Mouse (Mus musculus) spleen, postnatal 36 days (tissue): ENCODE data around the gene Hist2h2aa2.
"Not testable (repeated sequence)": the region's sequence is repeated elsewhere in the genome, so short reads cannot be mapped to it uniquely, and the experiment has no call there.

Experiments
- DNase-seq, 2 experiments: peaks; one replicate each; pipeline ENCODE4 v3.0.0; 2022; ENCODE audit warnings: low spot score in 2 of 2, mixed read lengths in 1 of 2

Hist2h2aa2 gene

DNA sequence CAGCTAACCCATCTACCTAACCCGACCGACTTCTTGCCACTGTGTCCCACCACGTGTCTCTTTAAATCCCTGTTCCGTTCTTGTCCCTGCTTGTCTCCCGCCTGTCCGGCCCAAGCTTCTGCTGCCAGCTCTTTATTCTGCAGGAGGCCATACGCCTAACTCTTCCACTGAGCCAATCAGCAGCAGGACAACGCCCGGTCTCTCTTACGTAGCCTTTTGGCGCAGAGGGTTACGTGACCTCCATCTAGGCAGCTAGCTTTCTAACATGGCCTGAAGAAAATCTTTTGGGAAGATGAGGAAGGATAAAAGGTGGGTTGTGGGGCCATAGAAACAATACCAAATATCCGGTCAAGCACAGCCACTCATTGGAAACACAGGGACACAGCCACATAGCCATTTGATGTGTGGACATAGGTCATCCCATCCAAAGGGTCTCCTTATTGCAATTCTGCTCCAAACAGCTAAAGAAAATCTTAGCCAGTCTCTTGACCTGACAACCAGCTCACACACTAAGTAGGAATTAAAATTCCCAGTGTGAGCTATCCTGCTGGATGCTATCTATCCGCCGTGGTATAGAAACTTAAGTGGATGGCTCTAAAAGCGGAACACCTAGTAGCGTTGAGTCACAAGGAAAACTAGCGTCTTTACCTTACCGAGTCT is 22.3 kb upstream of the Hist2h2aa2 start:
- DNase-seq, result peak; percentile 81 to 86

DNA sequence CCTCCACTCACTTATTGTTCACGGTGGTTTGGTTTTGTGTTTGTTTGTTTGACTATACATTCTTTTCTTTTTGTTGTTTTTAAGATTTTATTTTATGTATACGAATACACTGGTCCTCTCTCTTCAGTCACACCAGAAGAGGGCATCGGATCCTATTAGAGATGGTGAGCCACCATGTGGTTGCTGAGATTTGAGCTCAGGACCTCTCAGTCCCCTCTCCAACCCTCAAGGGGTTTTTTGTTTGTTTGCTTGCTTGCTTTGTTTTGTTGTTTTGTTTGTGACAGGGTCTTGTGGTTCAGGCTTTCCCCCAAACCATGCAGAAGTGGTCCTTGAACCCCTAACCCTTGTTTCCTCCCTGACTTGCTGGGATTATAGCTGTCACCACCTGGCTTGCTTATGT is 21.5 kb upstream of the Hist2h2aa2 start:
- DNase-seq, result no peak

DNA sequence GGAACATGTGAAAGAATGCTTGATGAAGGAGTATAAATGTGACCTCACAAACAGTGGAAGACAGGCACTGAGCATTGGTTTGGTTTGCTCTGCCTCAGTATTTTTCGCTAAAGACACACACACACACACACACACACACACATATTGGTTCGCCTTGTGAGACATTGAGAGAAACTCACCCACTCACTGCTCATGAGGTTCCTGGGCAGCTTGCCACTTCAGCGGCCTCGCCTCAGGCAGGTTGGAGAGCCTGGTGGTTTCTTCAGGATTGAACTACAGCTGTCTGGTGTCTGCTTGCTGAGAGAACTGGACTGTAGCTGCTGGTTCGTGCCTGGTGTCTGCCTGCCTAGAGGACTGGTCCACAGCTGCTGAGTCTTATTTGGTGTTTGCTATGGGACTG is 20.1 kb upstream of the Hist2h2aa2 start:
- DNase-seq, result no peak

DNA sequence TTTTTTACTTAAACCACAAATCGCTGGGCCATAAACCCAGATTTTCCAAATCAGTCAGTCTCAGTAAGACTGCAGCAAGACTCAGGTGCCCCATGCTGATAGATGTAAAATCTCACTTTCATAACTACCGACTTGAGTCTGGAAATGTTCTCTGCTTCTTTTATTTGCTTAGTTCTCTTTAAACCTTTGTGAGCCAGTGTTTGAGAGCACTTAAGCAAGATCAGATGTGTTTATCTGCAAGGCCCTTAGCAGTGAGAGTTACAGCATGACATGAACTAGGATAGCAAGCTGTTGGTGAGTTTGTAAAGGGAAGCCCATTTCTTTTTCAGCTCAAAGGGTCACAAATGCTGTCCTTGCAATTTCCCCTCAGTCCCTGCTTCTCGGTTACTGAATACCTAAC is 17.1 kb upstream of the Hist2h2aa2 start:
- DNase-seq, result no peak

DNA sequence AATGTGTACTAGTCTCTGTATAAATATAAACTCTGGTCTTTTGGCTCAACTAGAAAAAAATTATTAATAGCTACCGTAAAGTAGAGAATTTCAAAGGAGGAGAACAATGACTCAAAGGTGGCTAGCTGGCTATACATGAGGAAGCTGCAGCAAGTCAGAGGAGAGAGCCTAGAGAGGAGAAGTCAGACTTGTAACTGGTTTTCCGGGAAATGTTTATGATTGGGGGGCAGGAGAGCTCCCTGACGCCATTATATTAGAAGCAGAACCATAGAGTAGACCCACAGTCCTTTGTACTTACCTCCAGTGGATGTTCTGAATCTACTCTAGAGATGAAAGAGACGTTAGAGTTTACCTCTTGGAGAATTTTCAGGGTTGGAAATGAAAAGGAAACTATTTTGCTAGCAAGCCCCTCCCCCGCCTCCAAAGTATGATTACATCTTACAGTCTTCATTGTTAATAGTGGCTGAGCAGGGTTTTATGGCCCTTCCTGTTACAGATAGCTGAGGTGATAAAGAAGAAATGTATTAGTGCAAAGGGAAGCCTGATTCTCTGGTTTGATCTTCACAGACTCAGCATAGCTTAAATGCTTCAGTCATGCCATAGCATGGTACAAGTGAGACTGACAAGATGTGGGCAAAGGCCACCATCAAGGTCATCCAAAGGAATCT is 16.0 kb upstream of the Hist2h2aa2 start:
- no peak for DNase-seq

DNA sequence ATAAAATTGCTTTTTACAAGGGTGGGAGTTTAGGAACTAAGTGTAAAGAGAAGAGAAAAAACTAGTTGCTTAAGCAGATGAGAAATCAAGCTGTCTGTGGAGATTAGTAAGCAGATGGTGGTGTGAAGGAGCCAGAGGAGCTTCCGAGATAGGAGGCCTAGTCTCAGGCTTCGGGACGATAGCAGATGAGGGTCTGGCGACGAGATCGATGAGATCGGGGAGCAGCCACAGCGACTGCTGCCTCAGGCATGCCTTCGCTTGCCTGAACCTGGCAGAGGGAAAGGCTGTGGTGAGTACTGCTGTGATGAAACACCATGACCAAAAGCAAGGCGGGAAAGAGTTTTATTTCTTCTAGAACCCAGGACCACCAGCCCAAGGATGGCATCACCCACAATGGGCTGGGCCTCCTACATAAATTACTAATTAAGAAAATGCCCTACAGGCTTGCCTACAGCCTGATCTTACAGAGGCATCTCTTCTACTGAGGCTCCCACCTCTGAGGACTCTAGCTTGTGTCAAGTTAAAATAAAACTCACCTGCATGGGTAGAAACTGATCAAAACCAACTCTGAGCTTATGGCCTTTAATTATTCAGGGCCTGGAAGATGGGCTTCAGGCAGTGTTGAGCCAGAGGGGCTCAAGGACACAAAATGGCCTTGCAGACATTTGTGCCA is 14.7 kb upstream of the Hist2h2aa2 start:
- DNase-seq, result no peak

DNA sequence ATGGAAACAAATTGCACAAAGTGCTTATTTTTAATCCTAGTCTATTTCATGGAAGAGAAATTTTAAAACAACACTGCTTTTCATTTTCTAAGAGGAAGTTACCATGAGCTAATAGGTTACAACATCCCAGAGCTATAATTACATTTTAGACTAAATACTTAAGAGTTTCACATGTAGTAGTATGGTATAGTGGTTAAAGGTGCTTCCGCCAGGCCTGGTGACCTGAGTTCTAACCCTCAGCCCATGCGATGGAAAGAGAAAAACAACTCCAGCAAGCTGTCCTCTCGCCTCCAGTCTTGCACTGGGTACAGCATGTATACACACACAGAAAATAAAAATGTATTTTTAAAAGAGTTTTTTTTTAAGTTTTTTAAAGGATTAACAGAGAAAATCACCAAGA is 11.7 kb upstream of the Hist2h2aa2 start:
- no peak for DNase-seq

DNA sequence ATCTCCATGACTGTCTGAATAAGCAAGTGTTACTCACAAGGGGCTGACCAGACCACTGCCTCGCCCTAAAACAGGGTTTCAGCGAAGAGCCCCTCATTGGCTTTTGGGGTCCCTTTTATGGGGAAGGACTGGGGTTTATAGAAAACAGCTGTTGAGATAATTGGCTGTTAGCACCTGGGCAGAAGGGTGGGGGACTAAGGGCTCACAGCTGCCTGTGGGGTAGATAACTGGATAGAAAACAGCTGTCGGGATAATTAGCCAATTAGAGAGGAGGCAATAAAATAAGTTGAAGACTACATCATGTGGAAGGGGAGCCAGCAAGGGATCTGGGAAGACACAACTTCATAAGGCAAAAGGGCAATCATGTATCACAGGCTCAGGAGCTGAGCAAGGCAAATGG is 10.8 kb upstream of the Hist2h2aa2 start:
- no peak for DNase-seq

DNA sequence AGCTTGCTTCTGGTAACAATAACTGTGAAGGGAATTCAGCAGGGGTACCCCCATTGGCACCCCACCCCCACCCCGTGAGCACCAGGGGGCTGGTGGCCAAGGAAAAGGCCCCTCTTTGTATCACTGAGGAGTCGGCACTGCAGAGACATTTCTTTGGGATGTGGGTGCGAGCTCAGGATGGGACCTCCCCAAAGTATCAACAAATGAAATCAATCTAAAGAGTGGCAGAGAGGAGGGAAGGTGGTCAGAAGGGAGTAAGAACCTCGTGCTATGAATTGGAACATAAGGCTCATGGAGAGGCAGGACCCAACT is 8.9 kb upstream of the Hist2h2aa2 start:
- DNase-seq, result no peak

DNA sequence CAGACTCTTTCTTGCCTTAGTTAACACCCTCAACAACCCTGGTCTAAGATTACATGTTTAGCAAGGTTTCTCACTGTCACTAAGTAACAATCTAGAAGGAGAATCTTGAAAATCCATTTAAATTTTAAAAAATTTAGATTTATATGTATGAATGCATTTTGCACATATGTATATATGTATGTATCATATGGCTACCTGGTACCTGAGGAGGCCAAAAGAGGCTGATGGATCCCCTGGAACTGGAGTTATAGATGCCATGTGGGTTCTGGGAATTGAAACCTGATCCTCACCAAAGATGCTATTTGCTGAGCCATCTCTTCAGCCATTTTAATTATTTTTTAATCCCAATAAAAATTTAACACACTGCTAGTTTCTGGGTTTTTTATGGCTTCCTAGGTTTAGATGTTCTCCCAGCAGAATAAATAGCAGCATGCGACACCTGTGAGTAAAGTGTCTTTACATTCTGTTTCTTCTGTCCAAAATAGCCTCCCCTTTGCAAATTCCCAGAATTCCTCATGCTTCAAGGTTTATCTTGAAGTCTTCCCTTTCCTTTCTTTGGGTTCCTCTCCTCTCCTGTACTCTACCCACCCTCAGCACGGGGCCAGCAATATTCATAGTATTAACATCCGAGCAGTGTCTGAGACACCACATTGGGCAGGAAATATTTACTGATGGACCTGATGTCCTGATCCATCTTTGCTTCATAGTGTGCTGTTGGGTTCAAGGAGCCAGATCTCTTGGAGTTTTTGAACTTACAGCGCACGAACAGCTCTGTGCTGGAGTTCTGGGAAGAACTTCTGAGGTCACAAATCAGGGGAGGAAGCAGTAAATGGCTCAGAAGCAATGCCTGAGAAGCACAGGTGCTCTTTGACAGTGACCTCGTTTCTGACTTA is 8.3 kb upstream of the Hist2h2aa2 start:
- no peak for DNase-seq

DNA sequence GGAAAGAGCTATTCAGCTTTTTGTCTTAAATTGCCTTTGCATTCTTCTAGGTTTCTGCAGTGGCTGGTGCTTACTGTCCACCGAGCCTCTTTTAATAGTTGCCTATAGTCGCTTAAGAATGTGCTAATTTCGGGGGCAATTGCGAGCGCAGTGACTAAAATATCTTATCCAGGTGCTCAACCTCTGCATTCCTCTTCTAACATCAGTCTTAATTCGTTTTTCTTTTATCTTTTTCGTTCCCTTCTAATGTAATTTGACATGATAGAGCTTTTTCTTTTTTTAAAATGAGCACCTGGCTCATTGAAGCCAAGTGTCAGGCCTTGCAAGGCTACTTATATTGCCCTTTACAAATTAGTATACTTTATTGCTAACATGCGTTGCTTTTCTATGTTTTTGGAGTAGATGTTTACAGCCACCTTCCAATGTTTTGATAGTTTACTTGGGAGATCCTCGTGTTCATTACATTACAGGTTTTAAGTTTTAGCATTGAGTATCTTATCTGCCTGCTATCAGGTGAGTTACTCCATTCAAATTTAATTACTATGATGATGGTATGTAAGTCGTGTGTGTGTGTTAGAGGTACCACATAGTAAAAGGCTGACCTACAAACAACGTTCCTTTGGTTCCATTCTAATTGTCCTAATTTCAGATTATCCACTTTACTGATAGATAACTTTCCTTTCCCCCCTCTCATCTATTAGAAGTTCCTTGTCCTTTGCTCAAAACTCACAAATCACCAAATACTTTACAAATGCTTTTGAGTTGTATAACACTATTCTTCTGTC is 7.5 kb upstream of the Hist2h2aa2 start:
- no peak for DNase-seq

DNA sequence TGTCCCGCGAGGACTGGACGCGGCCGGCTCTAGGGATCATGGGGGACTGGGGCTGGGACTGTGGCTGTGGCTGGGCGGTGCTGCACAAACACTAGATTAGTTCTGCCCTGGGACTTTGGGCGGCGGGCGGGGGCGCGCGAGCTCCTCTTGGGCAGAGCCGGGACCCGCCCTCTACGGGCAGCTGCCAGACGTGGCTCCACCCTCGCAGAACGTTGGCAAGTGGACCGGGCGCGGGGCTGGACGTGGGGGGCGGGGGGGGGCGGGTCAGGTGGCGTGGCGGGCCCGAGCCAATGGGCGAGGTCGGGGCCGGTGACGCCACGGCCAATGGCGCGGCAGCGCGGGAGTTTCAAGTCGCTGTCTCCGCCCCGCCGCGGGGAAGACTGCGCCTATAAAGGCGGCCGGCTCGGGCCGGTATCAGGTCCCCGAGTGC is 6.4 kb upstream of the Hist2h2aa2 start, which contains the start of gene Hist2h3c1:
Gene Hist2h3c1 (plus strand): TSS at position 259 of the 430 bp plus-strand sequence.
- DNase-seq, result not testable (repeated sequence)

DNA sequence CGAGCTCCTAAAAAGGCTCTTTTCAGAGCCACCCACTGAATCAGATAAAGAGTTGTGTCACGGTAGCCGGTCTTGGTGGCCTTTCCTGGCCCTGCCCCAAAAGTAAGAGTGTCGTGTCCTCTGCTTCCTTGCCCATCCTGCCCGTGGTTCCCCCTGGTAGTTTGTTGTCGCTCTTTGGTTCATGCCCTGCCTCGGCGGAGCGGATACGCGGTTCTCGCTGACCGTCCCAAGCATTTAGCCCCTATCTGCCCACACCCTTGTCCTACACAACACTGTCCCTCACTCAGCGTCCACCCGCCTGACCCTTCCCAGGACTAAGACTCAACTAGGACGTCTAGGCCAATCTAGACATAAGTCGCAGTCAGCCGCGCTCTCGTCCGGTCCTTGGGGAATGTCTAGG is 5.9 kb upstream of the Hist2h2aa2 start:
- DNase-seq, result not testable (repeated sequence)

DNA sequence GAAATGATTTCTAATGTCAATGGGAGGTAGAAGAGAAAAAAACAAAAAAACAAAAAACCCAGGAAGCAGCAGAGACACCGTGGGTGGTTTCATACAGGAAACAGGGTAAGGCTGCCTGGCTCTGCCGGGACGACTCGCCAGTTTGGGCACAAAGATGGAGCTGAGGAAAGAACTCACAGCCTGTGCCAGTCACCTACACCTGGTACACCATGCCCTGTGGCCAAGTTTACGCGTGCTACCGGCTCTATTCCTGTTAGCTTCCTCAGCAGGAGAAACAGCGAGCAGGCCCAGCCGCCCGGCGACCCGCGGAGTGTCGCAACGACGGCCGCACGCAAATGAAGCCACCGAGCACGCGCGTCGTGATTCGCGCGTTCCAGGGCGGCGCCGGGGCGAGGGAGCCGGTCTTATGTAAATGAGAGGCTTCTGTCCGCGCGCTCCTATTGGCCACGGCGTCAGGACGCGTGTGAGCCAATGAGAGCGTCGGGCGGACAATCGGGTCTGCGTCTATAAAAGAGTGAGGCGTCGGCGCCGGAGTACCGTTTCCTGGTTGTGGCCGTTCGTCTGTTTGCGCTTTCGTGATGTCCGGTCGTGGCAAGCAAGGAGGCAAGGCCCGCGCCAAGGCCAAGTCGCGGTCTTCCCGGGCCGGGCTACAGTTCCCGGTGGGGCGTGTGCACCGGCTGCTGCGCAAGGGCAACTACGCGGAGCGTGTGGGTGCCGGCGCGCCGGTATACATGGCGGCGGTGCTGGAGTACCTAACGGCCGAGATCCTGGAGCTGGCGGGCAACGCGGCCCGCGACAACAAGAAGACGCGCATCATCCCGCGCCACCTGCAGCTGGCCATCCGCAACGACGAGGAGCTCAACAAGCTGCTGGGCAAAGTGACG is 5.2 kb upstream of the Hist2h2aa2 start, which contains the start of gene Hist2h2aa1:
Gene Hist2h2aa1 (plus strand): TSS at position 495 of the 884 bp plus-strand sequence.
- peak; percentile 83 to 85 for DNase-seq

DNA sequence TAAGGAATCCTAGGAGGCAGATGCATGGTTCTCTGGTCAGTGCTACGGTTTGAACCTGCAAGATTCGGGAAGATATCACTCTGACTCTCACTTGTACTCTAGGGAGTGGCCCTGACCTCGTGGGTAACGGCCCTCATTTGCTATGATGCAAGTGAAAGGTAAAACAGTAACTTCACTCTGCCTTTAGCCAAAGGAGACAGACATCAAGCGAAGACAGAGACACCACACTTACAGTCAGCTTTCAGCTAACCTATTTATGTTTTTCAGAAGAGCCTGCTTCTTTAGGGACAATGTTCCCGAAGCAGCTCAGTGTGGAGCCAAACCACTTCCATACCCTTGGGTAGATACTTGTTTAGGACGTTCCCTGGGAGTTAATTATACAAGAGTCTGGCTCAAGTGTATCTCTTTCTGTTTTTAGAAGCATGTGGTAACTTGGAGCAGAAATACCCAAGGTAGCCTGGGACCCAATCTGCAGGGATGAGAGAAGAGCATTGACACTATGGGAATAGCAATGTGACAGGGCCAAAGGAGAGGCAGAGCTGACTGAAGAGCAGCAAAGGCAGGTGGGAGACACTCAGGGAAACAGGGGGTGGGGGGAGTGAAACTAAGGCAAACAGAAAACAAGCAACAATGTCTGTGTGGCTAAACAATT is 4.0 kb upstream of the Hist2h2aa2 start:
- DNase-seq, result no peak

DNA sequence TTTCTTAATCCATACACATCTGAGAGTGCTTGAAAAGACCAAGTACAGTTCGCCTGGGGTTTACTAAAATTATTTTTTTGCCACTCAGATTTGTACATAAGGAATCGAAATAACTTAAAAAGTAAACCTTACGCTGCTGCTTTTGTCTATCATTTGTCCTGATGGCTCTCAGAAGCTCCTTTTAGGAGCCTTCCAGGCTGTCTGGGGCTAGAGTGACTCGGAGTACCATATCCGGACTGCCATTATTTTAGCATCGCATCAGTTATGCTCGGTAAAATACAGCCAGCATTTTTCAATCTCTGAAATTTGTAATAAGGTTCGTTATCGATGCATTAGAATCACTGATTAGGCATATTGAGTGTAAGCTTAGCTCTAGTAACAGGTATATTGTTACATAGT is 722 bp upstream of the Hist2h2aa2 start:
- no peak for DNase-seq

DNA sequence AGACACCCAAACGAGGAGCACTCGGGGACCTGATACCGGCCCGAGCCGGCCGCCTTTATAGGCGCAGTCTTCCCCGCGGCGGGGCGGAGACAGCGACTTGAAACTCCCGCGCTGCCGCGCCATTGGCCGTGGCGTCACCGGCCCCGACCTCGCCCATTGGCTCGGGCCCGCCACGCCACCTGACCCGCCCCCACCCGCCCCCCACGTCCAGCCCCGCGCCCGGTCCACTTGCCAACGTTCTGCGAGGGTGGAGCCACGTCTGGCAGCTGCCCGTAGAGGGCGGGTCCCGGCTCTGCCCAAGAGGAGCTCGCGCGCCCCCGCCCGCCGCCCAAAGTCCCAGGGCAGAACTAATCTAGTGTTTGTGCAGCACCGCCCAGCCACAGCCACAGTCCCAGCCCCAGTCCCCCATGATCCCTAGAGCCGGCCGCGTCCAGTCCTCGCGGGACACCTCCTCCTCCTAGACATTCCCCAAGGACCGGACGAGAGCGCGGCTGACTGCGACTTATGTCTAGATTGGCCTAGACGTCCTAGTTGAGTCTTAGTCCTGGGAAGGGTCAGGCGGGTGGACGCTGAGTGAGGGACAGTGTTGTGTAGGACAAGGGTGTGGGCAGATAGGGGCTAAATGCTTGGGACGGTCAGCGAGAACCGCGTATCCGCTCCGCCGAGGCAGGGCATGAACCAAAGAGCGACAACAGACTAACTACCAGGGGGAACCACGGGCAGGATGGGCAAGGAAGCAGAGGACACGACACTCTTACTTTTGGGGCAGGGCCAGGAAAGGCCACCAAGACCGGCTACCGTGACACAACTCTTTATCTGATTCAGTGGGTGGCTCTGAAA is 902 bp downstream of the Hist2h2aa2 start, which contains the start of gene Hist2h3c2:
Gene Hist2h3c2 (minus strand): TSS at position 174 of the 840 bp plus-strand sequence.
- DNase-seq, result peak; percentile 56 to 61

DNA sequence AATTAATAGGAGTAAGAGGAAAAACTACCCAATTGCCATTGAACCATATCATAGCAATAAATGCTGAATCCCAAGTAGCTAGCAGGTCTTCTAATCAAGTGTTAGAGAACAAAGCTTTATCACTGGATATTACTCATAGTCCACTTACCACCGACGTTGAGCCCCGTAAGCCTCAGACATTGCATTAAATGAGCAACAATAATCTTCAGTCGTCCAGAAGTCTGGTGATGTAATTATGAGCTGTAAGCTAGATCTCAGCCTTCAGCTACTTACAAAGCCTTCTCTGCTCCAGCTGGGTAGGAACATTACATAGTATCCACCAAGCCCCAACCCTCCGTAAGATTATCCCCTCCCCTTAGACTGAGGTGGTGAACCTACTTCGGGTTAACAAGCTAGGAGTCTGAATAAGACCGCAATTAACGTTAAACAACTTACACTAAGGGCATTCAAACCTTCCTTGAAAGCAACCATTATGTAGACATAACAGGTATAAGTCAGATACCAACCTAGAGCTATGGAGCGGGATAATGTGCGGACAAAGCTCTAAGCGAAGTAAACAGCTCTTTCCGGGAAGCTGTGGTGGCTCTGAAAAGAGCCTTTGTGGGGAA is 2.1 kb downstream of the Hist2h2aa2 start:
- DNase-seq, result no peak
